Mouse (Mus musculus): ENCODE data around the gene Dolpp1.
"Not testable (repeated sequence)": the region's sequence is repeated elsewhere in the genome, so short reads cannot be mapped to it uniquely, and the experiment has no call there.

The Dolpp1 gene

DNA sequence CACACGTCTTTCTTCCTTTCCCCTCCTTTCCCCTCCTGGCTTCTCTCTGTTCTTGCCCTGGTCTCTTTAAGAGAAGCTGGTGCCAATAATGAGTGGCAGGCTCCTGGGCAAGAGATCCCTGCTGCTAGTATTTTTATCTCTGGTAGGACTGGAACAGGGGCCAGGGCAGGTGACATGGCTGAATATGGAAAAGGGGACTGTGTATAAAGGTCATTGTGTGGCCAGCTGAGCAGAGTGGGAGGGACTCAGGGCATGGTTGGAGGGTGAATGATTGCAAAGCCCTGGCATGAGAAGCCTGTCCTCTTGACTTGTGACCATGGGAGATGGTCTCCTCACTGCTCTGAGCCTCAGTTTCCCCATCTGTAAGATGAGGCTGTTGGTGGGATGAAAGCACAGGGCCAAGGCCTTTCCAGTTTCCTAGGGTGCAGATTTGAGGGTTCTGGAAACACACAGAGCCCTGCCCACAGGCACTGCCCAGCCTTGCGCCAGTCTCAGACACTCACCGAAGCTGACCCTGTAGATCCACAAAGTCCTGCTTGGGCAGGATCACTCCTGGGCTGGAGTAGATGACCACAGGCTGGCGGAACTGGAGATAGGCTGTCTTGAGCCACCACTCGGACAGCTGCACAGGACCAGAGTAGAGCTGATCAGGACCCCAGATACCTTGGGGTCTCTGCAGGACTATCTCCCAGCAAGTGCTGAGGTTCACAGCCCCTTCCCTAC is 17.6 kb downstream of the Dolpp1 start:
- DNase-seq (ENCODE audit: low spot score) = no peak

DNA sequence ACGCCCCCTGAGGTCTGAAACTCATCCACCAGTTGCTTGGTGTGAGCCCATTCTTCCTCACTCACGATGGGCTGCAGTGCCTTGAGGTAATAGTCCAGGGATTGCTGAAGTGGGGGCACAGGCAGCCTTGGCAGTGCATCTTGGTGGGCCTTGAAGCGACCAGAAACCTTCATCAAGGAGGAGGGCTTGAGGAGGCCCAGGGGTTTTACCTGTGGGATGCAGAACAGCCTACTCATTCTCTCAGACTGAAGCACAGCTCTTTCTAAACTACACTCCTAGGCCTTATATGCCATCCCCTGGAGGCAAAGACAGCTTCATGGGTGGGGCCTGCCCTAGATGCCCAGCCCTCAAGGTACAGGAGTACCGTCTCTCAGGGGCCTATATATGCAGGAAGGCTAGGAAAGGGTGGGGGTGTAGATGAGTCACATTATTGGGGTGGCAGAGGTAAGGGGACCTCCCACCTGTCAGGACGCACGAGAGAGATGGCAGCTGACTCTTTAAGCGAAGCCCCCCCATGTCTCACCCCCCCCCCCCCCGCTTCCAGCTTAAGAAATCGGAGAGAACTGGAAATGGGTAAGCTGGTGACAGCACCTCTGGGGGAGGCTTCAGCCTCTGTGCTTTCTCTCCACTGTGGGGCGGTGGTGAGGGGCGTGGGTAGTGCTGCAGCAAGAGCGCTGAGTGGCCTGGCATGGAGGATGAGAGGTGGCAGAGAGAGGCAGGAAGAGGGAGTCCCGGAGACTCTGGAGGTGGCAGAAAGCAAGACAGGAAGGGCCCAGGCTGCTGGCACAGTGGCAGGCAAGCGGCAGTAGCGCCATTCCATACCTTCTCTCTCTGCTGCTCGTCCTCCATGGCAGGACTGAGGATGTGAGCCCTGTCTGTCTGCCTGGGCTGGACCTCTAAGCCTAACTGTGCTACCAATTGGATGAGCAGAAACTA is 21.3 kb downstream of the Dolpp1 start:
- DNase-seq (ENCODE audit: low spot score) = peak; percentile 67

DNA sequence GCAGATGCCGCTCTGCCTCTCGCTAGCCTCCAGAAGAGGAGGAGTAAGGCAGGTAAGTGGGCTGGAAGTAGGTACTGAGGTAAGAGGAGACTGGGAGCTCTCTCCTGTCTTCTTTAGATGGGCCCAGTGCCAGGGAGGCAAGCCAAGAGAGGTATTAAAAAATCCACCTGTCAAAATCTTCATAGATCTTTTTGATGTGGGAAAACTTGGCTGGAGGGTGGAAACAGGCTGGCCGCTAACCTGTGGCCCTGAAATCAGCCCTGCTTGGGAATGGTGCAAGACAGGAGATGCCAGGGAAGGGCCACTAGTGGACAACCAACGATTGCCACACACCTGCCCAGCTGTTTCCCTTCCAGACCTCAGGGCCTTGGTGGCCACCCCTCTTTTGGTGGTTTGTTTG is 22.0 kb downstream of the Dolpp1 start:
- no peak for DNase-seq (ENCODE audit: low spot score)

DNA sequence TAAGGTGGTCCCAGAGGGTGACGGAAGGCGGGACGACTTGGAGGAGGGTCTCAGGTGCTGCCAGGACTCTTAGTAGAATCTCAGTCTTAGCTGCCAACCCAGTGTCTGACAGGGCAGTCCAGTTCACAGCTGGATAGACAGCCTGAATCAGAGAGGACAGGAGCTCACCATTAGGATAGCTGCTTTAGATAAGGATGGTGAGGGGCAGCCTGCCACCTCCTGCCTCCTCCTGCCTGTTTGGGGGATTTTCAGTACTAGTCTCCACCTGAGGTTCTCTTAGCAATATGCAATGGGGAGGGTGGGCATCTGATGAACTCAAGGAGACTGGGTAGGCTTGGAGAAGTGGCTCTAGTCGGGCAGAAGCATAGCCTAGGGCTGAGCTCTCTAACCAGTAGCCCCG is 22.6 kb downstream of the Dolpp1 start:
- no peak for DNase-seq (ENCODE audit: low spot score)

DNA sequence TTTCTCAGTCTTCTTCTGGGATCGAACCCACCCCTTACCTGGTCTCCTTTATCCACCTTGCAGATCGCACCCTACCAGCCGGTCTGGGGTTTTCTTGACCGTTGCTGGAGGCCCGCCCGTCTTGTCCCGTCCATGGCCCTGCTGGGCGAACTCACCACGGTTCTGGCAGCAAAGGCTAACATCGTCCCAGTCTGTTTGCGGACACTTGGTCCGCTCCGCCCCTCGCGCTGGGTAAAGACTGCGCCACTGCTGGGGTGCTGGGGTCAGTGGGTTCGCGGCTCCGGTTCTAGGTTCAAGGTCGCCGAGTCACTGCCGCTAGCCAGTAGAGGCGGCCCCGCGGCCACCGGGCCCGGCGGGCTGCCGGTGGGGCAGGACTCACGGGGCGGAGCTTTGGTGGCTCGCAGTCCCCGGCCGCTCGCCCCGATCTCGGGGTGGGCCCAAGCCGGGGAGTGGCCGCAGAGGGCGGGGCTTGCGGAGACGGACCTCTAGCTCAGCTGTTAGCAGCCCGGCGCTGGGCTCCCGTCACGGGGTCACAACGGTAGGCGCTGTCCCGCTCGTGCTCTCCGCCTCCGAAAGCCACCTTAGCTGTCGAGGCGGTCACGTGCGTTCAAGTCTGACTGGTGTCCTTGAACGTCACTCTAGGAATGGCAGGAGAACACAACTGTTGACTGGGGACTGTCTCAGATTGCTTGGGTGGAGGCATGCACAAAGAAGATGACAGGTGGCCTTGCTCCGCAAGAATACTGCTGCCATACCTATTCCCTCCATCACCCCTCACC is 23.3 kb downstream of the Dolpp1 start, which contains the start of gene Crat:
Crat (minus strand) TSS at position 657 of the 779 bp plus-strand sequence.
- peak; percentile 90 for DNase-seq (ENCODE audit: low spot score)

DNA sequence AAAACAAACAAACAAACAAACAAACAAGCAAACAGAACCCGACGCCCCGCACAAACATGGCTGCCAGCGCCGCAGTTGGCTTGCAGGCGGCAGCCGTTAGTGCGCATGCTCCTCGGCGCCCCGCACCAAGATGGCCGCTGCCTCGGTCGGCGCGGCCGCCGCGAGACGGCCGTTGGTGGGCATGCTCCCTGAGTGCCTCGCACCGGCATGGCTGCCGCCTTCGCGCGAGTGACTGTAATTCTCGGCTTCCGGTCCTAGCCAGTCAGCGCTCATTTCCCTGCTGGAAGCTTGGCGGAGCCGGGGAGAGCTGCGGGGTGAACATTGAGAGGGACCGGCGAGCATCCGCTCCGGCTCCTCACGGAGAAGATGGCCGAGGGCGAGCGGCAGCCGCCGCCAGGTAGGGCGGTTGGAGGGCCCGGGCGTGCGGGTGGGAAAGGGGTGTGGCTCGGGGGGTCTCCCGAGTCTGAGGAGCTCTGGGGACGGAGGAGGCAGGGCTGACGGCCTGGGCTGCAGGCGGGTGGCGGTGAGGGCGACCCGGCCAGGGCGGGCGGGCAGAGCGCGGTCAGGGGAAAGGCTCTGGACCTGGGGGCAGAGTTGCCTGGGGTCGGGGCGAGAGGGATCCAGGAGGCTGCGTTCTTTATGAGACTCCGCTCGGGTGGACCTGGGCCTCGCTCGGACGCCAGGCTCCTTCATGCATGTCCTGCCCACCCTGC is 24.0 kb downstream of the Dolpp1 start, which contains the start of gene Ptpa:
Ptpa (plus strand) TSS at position 104 of the 713 bp plus-strand sequence.
- DNase-seq (ENCODE audit: low spot score) = peak; percentile 90

DNA sequence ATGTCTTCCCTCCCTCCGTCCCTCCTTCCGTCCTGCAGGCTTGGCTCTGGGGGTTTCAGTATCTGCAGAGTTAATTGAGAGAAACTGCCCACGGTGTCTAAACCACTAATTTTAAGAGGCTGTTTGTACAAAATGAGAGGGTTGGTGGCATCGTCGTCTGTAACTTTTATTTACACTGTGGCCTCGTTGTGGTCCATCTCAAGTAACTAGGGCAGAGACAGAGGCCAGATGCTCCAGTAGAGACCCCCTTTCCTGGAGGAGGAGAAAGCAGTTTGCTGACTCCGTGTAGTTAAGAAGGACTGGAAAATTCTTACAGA is 24.6 kb downstream of the Dolpp1 start:
- DNase-seq (ENCODE audit: low spot score) = no peak

DNA sequence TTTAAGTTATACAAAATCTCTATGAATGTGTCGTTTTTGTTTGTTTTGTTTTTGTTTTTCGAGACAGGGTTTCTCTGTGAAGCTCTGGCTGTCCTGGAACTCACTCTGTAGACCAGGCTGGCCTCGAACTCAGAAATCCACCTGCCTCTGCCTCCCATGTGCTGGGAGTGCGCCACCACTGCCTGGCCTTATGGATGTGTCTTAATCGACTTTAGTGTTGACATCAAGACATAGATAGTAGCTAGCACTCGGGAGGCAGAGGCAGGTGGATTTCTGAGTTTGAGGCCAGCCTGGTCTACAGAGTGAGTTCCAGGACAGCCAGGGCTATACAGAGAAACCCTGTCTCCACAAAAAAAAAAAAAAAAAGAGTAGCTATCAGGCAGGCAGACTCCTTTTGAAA is 25.1 kb downstream of the Dolpp1 start:
- not testable (repeated sequence) for DNase-seq (ENCODE audit: low spot score)

DNA sequence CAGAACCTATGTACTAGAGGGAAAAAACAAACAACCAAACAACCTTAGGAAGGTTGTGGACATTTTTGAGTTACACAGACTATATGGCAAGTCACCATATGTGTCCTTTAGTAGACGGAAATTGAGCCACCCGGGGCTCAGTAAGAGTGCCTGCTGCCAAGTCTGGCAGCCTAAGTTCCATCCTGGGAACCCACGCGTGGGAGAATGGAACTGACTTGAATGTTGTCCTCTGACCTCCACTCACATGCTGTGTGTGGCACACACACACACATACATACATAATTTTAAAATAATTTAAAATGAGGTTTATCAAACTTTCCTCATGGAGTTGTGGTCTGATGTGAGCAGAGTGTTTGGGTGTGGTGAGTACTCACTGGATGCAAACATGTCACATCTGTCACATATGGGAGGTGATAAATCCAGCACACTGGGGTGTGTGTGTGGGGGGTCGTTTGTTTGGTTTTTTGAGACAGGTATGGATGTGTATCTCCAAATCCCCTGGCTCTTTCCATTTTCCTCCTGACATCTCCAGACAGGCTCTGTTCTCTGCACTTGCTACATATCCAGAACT is 25.6 kb downstream of the Dolpp1 start:
- no peak for DNase-seq (ENCODE audit: low spot score)

DNA sequence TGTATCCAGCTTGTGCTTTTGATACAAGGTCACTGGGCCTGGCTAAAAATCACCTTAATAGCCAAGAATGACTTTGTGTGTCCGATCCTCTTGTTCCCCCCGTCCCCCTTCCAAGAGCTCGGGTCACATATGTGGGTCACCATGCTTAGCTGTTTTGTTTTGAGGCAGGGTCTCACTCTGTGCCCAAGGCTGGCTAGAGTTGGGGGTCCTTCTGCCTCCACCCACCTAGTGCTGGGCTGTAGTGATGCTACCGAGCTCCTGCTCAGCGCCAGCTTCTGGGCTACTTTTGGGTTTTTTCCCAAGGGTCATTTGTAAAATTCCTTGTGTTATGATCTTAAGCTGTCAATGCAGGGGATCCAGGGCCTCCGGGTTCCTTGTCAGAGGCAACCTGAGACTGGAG is 26.2 kb downstream of the Dolpp1 start:
- DNase-seq (ENCODE audit: low spot score) = no peak

DNA sequence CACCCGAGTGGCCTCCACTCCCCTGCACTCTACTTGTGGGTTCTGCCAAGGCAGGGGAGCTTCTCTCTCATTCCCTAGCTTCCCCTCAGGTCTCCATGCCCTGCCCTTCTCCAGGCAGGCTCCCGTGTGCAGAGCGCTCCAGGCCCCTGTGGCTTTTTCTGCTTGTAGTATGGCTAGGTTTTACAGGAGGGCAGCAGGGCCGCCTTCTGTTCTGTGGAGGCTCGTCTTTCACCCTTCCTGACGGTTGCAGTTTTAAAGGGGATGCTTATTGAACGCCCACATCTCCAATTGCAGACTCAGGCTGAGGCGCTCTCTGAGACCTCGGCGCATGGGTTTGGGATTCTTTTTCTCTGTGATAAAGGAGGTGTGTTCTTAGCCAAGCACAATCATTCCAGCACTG is 27.1 kb downstream of the Dolpp1 start:
- no peak for DNase-seq (ENCODE audit: low spot score)

DNA sequence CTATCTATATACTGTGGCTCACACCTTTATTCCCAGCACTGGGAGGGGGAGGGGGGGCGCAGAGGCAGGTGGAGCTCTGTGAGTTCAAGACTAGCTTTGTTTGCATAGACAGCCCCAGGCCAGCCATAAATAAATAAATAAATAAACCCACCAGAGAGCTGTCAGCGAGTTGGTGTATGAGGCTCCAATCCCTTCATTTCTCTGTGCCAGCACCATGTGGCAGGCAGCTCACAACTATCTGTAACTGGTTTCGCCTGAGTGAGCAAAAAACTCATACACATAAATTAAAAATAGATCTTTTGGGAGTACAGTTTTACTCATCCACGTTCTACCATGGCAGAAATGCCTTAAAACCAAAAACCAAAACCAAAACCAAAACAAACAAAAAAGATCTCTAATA is 29.4 kb downstream of the Dolpp1 start:
- no peak for DNase-seq (ENCODE audit: low spot score)

DNA sequence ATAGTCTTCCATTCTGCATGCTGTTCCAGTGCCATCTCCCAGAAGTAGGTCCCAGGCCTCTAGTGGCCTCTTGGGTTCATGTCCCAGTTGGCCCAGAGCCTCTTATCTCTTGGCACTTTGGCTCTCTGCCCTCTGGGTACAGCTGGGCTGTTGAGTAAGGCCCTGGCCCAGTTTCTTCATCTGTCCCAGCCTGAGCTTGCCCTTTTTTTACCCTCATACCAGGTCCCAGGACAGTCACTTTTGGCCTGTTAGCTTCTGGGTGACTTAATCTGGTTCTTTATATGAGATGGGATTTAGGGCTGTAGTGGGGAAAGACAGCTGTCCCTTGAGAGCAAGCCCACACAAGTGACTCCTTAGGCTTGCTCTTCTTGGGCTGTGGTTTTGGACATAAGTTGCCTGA is 37.1 kb downstream of the Dolpp1 start:
- no peak for DNase-seq (ENCODE audit: low spot score)

DNA sequence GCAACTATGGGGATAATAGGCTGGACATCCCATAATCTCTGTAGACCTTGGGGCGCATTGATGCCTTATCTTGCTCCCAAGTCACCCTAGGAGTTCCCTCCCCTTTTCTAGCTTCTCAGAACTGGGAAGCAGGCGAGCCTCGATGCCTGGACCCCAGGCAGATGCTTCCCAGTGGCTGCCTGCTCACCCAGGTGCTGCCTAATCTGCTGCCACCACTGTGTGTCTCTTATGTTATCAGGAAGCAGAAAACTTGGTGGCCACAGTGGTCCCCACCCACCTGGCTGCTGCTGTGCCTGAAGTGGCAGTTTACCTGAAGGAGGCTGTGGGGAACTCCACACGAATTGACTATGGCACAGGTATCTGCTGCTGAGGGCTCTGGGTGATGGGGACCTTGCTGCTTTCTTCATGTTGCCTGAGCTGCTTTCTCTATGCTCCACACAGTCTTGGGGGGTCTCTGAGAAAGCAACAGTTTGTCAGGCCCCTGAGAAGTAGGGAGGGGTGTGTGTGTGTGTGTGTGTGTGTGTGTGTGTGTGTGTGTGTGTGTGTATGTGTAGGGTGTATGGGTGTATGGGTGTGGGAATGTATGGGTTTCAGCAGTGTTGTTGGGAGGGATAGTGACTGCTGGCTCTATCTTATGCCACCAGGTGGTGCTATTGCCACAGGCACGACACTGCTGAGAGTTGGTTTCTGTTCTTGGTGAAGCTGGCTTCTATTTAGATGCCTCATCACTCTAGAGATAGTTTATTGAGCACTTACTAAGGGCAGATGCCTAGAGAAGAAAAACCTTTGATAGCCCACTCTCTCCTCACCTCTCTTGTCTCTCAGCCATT is 43.5 kb downstream of the Dolpp1 start:
- peak; percentile 62 for DNase-seq (ENCODE audit: low spot score)

DNA sequence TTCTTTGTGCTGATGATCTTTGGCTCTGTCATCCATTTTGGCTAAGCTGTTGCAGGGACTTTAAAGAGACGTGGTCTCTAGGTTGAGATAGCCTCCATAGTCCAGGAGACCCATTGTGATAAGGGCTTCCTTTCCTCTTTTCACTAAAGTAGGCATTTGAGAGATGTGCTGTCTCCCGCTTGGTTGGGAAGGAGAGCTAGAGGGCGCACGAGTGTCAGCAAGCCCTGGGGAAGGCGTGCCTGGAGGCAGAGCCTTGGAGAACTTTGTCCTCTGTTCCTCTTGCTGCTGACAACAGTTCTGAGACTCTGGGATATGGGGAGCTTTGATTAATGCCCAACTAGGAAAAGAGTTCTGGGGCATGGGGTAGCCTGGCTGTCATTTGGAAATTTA is 44.1 kb downstream of the Dolpp1 start:
- no peak for DNase-seq (ENCODE audit: low spot score)

DNA sequence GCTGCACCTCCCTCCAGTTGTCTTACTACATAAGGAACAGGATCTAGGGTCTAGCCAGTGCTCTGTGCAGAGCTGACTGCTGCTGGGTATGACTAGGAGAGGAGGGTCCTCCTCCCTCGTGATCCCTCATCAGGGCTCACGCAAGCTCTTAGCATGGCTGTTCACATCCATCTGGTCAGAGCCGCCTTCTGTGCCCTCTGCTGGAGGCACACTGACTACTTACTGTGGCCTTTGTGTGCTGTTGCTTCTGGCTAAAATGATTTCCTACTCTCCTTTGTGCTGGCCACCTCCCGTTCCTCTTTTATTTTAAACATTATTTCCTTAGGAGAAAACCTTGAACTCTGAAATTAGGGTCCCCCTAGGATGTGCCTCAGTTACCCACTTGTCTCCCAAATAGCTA is 44.8 kb downstream of the Dolpp1 start:
- no peak for DNase-seq (ENCODE audit: low spot score)

DNA sequence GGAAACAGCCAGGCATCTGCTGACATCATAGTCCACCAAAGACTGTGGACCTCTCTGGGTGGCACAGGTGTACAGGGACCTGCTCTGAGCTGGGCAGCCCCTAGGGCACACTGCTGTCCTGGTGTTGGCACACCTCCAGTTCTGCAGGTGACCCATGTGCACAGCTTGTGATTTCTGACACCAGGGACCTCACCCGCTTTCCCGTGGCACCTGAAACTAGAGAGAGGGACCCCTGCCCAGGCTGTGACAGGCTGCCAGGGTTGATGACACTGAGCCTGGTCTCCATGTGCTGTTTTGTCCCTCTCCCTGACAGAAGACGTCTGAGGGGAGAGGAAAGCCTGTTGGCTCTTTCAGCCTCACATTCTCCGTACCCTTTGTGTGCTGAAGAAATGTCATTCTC is 45.7 kb downstream of the Dolpp1 start:
- no peak for DNase-seq (ENCODE audit: low spot score)

DNA sequence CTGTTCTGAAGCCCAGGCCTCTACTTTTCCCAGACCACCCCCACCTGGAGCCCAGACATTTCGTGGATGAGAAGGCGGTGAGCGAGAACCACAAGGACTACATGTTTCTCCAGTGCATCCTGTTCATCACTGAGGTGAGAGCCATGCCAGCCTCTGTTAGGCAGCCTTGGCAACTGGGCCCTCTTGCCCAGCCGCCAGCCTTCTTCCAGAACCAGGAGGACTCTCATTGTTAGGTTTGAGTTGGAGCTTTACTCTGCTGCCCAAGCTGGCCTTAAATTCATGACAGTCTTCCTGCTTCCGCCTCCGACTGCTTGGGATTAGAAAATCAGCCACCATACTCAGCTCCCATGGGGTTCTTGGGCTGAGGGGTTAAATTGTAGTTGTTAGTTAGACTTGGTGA is 47.6 kb downstream of the Dolpp1 start:
- DNase-seq (ENCODE audit: low spot score) = no peak

DNA sequence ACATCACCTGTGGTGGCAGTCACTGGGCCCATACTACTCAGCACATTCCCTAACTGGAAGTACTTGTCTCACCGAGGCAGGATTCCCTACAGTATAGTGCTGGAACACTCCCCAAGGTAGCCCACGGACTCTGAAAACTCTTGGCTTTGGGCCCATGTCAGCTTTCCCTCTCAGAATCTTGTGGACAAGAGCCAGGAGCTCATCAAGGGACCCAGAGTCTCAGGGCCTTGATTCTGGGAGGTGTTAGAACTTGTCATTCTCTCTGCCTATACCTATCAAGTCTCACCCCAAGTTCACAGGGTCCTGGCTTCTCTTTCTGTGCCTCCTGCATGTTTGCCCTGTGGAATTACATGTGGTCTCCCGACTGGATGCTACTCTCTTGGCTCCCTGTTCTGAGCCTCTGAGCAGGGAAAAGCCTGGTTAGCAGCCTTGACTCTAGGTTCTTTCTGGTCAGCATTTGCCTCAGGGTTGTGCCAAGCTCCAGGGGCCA is 48.2 kb downstream of the Dolpp1 start:
- no peak for DNase-seq (ENCODE audit: low spot score)

DNA sequence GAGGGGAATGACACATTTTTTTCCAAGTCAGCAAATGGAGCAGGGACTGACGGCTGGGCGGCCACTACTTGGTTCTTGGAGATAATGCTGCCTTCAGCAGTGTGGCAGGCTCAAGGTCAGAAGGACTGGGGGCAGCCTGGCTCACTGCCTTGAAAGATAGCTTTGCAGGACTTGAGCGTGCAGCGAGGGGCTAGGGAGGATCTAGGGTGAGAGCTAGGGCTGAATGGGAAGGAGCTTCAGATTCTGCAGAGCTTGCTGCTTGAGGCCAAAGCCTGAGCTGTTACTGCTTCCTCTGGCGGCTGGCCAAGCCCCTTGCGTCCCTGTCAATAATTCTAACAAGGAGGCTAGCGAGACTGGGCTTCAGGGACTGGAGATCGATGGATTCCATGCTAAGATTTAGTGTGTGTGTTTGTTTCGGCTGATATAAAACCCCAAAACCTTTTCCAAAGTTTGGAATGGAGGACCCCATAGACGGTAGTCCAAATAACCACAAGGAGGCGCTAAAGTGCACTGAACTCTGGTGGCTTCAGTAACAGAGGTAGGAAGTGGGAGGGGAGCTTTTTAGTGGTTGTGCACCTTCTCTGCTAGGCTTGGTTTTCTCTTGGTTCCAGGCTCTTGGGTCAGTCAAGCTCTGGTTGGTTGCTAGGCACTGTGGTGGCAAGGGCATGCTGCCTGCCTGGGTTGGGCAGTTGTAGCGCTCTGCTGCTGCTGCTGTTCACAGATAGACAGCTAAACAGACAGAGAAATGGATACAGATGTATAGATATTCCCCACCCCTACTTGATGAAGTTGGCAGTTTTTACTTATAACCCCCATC is 48.9 kb downstream of the Dolpp1 start:
- peak; percentile 68 for DNase-seq (ENCODE audit: low spot score)

Data from left cerebral cortex, adult 11 months (tissue).